Mouse (Mus musculus): ENCODE results near the gene Slc36a1.

GRCm38 (mm10) chr11:55217418-55217817, 13.3 kb downstream of the Slc36a1 start:
- no peak for TF ChIP-seq POLR2A (IDR thresholded peaks at IDR 0.05; ENCODE audit: low read depth, low read length)
- TF ChIP-seq KAT2A (IDR thresholded peaks at IDR 0.05; ENCODE audit: insufficient replicate concordance, low read length) = no peak
